ENCODE assay signal across 12 mouse cellular contexts in the genomic region with DNA sequence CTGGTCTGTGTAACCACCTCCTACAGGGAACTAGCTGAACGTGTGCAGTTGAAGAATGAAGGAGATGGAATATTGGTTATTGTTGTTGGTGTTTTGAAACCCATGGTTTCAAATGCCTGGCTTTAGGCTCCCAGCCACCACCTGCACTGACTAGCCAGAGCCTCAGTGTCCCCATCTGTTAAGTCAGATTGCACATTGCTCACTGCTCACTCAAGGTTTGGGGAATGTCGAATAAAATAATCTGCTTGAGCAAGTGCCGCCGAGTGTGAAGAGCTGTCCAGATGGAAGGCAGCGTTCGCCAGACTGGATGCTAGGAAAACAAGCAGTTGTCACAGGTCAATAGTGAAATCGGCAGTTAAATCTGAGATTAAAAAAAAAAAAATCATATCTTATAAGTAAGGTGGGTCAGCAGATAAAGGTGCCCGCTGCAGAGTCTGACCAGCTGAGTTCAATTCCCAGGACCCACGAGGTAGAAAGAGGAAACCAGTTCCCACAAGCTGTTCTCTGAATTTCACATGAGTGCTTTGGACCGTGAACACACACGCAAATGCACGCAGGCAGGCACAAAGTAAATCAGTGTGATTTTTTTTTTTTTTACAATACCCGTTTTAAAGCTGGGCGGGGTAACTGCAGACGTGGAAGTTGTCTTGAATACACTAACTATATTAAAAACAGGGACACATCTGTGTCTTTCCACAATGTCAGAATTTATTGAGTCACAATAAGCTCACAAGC. TPM values are rescaled to one million over a fixed set of nuclear protein-coding genes. Genes with fewer than 3 reads are reported as not detected.
A peak's percentile ranks its signal among the peaks of the same experiment; 100 is the strongest.
DNase-seq lines count a peak whose midpoint lies in the region; ATAC-seq and TF ChIP-seq lines count a peak whose summit lies in the region.
"Had no signal": no experiment of that assay in that cellular context is flagged by ENCODE, and none has a peak within 500 bp of the region (broad histone marks: within the 10 kb centered on the region; RNA-seq: fewer than 3 reads in every experiment).

No protein-coding gene starts in this region.

- H3K27me3 ChIP-seq in liver, embryonic 13.5 days, result no peaks in the 10 kb centered on the region
- H3K27me3 ChIP-seq in heart, adult 2 months (ENCODE audit: control insufficient read depth, insufficient read depth, low read length), result no peaks in the 10 kb centered on the region

- H3K79me2 ChIP-seq in heart, adult 2 months (replicated peaks; ENCODE audit: control insufficient read depth, insufficient read depth, low read length), result no peaks in the 10 kb centered on the region

- WGBS in liver, embryonic 13.5 days (ENCODE audit: insufficient replicate concordance), result 38% methylated on average over 15 of the region's 15 CpGs
- 76% methylated on average over 15 of the region's 15 CpGs for WGBS in heart, adult 2 months

- no peak for ATAC-seq in liver, embryonic 13.5 days (ENCODE audit: low read depth)

- no peak overlapping the region for H3K9ac ChIP-seq in liver, embryonic 13.5 days
- H3K9ac ChIP-seq in heart, adult 2 months (ENCODE audit: low read depth, low read length), result no peak overlapping the region

- H3K4me2 ChIP-seq in liver, embryonic 13.5 days, result no peak overlapping the region

- no peak for TF ChIP-seq CTCF in heart, adult 2 months (IDR thresholded peaks at IDR 0.05)

- peak; percentile 59 for DNase-seq in cerebellum, adult 9-10 months
- DNase-seq in cerebellum, adult 11 months, result no peak
- peak; percentile 74 to 78 for DNase-seq in spleen, postnatal 36 days (ENCODE audit: low spot score in 2 of 2)
- no peak for DNase-seq in spleen, postnatal 14 days (ENCODE audit: low spot score in 2 of 2)
- no peak for DNase-seq in liver, embryonic 13.5 days
- DNase-seq in kidney, adult 11 months, result no peak
- DNase-seq in heart, adult 2 months, result no peak
- DNase-seq in ovary, postnatal 10 days (ENCODE audit: low spot score), result no peak
- DNase-seq: heart, postnatal 36 days; lung, postnatal 14 days had no signal

- TF ChIP-seq POLR2A in heart, adult 2 months (IDR thresholded peaks at IDR 0.05; ENCODE audit: insufficient read depth, low read depth, low read length), result no peak

- H3K27ac ChIP-seq in liver, embryonic 13.5 days, result peak overlapping the region; percentile 50; the same call in 1 of the 2 replicates
- no peak overlapping the region for H3K27ac ChIP-seq in heart, adult 2 months
- H3K27ac ChIP-seq: kidney, postnatal 0 days had no signal

- intact Hi-C loops in heart, adult 2 months (cut with DNase I), result no loop called here

- no peaks in the 10 kb centered on the region for H3K9me3 ChIP-seq in liver, embryonic 13.5 days (replicated peaks)
- H3K9me3 ChIP-seq: limb, embryonic 10.5 days had no signal

- no peak for TF ChIP-seq EP300 in heart, adult 2 months (IDR thresholded peaks at IDR 0.05; ENCODE audit: insufficient read depth, low read depth, low read length)

- H3K36me3 ChIP-seq in liver, embryonic 13.5 days, result peaks cover 6% of the 10 kb centered on the region; the same call in 1 of the 2 replicates
- peaks cover 24% of the 10 kb centered on the region for H3K36me3 ChIP-seq in heart, adult 2 months (ENCODE audit: control insufficient read depth, insufficient read depth, low read length)

- H3K4me1 ChIP-seq in liver, embryonic 13.5 days (replicated peaks), result peaks cover 35% of the 10 kb centered on the region
- H3K4me1 ChIP-seq in heart, adult 2 months (ENCODE audit: control insufficient read depth, insufficient read depth, low read length), result peaks cover 5% of the 10 kb centered on the region

- H3K4me3 ChIP-seq in liver, embryonic 13.5 days (replicated peaks), result no peak overlapping the region
- H3K4me3 ChIP-seq in heart, adult 2 months, result no peak overlapping the region
- H3K4me3 ChIP-seq: limb, embryonic 10.5 days had no signal

RNA-seq across cellular contexts. Expression of a gene that starts 48.8 kb away (rescaled TPM):
- 4.1 and 5.2 TPM in 2 replicates for polyA plus RNA-seq in liver, embryonic 13.5 days (2015; fragmentation: Nextera tagmentation; extraction: Ambion mirVana)
- 100 to 1,000 TPM; 126 to 148 TPM for total RNA-seq in heart, adult 2 months (2021)
- polyA plus RNA-seq in heart, adult 2 months (2012; rRNA removed), result 60.6 and 123 TPM in 2 replicates

Comparison
In these comparisons a context has a peak if more than half of its experiments do, and no peak if none do; other contexts are left out.
1. DNase-seq: peak in cerebellum, adult 9-10 months (single experiment) and spleen, postnatal 36 days (2 of 2); none in cerebellum, adult 11 months (single experiment), spleen, postnatal 14 days (0 of 2), liver, embryonic 13.5 days (single experiment), kidney, adult 11 months (single experiment), heart, adult 2 months (0 of 2) and ovary, postnatal 10 days (single experiment).